Mouse (Mus musculus): ENCODE results near the gene Adgrg7.
A peak's percentile ranks its signal among the peaks of the same experiment; 100 is the strongest.

DNA sequence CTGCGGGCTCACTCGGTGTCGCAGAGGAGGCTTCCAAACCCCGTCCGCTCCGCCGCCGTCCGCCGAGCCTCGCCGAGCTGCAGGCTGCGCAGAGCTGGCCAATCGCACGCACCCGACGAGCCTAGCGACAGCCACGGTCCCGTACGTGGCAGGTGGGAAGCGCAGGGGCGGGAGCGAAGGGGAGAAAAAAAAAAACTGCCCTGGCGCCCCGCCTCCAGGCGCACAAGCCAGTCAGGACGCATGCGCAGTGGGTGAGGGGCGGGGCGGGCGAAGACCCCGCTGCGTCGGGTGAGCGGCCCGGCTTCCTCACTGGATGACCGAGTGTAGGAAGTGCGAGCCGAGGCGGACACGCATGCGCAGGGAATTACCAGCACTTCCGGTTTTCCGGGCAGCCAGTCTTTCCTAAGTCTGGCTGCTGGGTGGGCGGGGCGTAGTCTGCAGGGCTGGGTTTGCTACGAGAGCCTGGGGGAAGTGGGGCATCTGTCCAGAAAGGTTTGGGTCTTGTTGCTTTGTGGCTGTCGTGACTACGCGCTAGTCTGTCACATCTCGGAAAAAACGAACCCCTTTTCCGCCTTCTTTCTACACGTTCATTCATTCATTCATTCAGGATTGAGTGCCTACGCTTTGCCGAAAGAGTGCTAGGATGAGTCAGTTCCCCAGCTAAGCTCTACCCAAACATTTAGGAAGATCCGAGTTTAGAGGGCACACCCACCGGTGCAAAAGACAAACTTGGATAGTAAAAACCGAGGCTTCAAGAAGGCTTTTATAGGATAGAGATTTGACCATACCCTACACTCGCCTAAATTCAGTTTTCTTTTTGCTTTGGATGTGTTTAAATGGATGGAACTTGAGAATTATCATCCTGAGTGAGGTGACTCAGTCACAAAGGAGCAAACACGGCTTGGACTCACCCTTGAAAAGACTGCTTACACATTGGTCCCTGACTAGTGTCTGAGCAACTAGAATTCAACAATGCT, 78.1 kb downstream of the Adgrg7 start, which contains the start of gene Tfg:
- TF ChIP-seq CHD1 (IDR thresholded peaks at IDR 0.05; ENCODE audit: low read depth, low read length) (0 out of 2 replicates have a peak, but pooled peaks have one; percentile 77), POLR2A (IDR thresholded peaks at IDR 0.05; ENCODE audit: low read depth, low read length) (peak; percentile 98), JUND (conservative IDR thresholded peaks at IDR 0.05; ENCODE audit: low read depth, low read length) (no peak), CTCF (conservative IDR thresholded peaks at IDR 0.05 in 1 of 2, IDR thresholded peaks at IDR 0.05 in 1 of 2; ENCODE audit: low read depth in 2 of 2, low read length in 2 of 2) (no peak)

All from CH12.LX (cell line).